Mouse (Mus musculus): ENCODE data around the gene Dock1.

- TF ChIP-seq CTCF (IDR thresholded peaks at IDR 0.05; ENCODE audit: extremely low read depth, insufficient read depth, insufficient read length, insufficient replicate concordance) (no peak), POLR2A (IDR thresholded peaks at IDR 0.05; ENCODE audit: low read depth, low read length) (no peak)
Measured at GRCm38 (mm10) chr7:135029136-135029535, 358.7 kb downstream of the Dock1 start.

Measured in spleen, adult 2 months (tissue).